Mouse (Mus musculus) limb, embryonic 11.5 days (tissue): ENCODE measurements around the gene Dnal1. TPM values are rescaled to one million over a fixed set of nuclear protein-coding genes. Genes with fewer than 3 reads are reported as not detected.
A peak's percentile ranks its signal among the peaks of the same experiment; 100 is the strongest.
"Not testable (repeated sequence)": the region's sequence is repeated elsewhere in the genome, so short reads cannot be mapped to it uniquely, and the experiment has no call there.

Experiments
- ATAC-seq: fragments of 200-750 bp; cut with Nextera tagmentation; 2 replicates; pipeline ENCODE4 v1.8.0; 2017; ENCODE audit warnings: low read depth; ENCODE audit not compliant: insufficient number of reproducible peaks, low FRiP score, low TSS enrichment
- DNase-seq: peaks from one replicate; pipeline ENCODE4 v3.0.0-alpha.2; 2015; ENCODE audit warnings: low spot score
- H3K27ac ChIP-seq: fragments of 300-500 bp; sonication (generic); replicated peaks from 2 replicates; pipeline ENCODE4 v1.5.1; 2014; ENCODE audit warnings: low read depth, mild to moderate bottlenecking, low read length
- H3K27me3 ChIP-seq: fragments of 300-500 bp; sonication (generic); 2 replicates; pipeline ENCODE4 v1.6.1; 2014; ENCODE audit warnings: mild to moderate bottlenecking, low read length, mixed read lengths; ENCODE audit not compliant: control insufficient read depth, insufficient read depth
- H3K36me3 ChIP-seq: fragments of 300-500 bp; sonication (generic); 2 replicates; pipeline ENCODE4 v1.6.1; 2014; ENCODE audit warnings: mild to moderate bottlenecking, low read length, moderate library complexity, mixed read lengths; ENCODE audit not compliant: control insufficient read depth, insufficient read depth
- H3K4me1 ChIP-seq: fragments of 300-500 bp; sonication (generic); 2 replicates; pipeline ENCODE4 v1.6.1; 2014; ENCODE audit warnings: low read length, mixed read lengths; ENCODE audit not compliant: control insufficient read depth, insufficient read depth
- H3K4me2 ChIP-seq: fragments of 300-500 bp; sonication (generic); 2 replicates; pipeline ENCODE4 v1.6.1; 2014; ENCODE audit warnings: low read depth, mild to moderate bottlenecking, moderate library complexity; ENCODE audit not compliant: severe bottlenecking
- H3K4me3 ChIP-seq: fragments of 300-500 bp; sonication (generic); 2 replicates; pipeline ENCODE4 v1.5.1; 2014; ENCODE audit warnings: low read depth, low read length
- H3K9ac ChIP-seq: fragments of 300-500 bp; sonication (generic); 2 replicates; pipeline ENCODE4 v1.6.1; 2014; ENCODE audit warnings: mild to moderate bottlenecking, low read length
- H3K9me3 ChIP-seq: fragments of 300-500 bp; sonication (generic); 2 replicates; pipeline ENCODE4 v1.6.1; 2016; ENCODE audit warnings: low read length; ENCODE audit not compliant: control insufficient read depth
- WGBS: fragments of 180-500 bp; shearing (Covaris S2); extraction: QIAGEN DNeasy Blood & Tissue Kit; methylation state at CpG from one replicate; pipeline ENCODE4 v1.1.7; 2014; 5-methylcytosine and 5-hydroxymethylcytosine counted together
- polyA plus RNA-seq: library from polyadenylated mRNA; unstranded; fragments of >200 nt; fragmentation: Nextera tagmentation; extraction: Ambion mirVana; gene quantifications from 2 replicates; pipeline ENCODE4 v1.2.1, GENCODE M21; 2014

The Dnal1 gene
- polyA plus RNA-seq, 1 experiment from 2014 or later, result 6.1 TPM

DNA sequence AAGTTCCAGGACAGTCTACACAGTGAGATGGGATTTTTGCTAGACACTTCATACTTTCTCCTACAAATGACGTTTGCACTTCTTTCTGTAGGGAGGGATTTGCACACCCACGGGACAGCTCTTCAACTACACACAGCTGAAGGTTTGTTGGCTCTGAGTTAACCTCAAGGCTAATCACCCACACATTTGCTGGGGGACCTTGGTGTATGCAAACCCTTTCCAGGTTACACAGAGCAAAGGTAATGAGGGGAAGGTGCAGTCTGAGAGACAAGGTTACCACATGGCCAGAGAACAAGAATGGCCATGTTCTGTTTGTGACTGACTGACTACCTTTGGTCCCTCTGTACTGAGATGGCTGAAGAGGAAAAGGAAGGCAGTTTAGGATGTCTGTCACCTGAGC is 30.3 kb upstream of the Dnal1 start:
- H3K4me2 ChIP-seq, result no peak overlapping the region
- WGBS, result 78% methylated on average over 2 of the region's 2 CpGs
- no peaks in the 10 kb centered on the region for H3K9me3 ChIP-seq
- no peaks in the 10 kb centered on the region for H3K4me1 ChIP-seq
- ATAC-seq (no peak), DNase-seq (no peak)
- no peaks in the 10 kb centered on the region for H3K36me3 ChIP-seq
- no peak overlapping the region for H3K4me3 ChIP-seq
- no peaks in the 10 kb centered on the region for H3K27me3 ChIP-seq
- no peak overlapping the region for H3K27ac ChIP-seq
- no peak overlapping the region for H3K9ac ChIP-seq

DNA sequence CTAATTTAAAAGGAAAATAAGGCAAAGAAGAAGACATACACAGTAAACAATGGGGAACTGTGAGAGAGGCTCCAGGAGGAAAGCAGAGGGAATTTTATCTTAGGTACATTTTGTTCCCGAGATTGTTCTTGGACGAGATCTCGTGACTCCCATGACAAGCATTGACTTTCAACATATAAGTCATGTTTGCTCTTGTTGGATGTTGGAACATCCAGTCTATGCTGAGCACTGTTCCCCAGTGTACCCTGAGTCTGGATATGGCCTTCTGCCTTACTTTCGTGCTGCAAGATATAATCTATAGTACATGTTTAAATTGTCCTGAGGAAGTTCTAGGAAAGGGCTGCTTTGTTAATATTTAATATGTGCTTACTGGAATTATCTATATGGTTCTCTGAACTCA is 29.6 kb upstream of the Dnal1 start:
- Histone ChIP-seq H3K4me2 (no peak overlapping the region), H3K4me1 (no peaks in the 10 kb centered on the region), H3K9ac (no peak overlapping the region), H3K36me3 (no peaks in the 10 kb centered on the region), H3K9me3 (no peaks in the 10 kb centered on the region; the same call in 1 of the 2 replicates), H3K4me3 (no peak overlapping the region), H3K27me3 (no peaks in the 10 kb centered on the region), H3K27ac (no peak overlapping the region)
- ATAC-seq (no peak), DNase-seq (no peak)
- WGBS, result 90% methylated on average over 4 of the region's 4 CpGs

DNA sequence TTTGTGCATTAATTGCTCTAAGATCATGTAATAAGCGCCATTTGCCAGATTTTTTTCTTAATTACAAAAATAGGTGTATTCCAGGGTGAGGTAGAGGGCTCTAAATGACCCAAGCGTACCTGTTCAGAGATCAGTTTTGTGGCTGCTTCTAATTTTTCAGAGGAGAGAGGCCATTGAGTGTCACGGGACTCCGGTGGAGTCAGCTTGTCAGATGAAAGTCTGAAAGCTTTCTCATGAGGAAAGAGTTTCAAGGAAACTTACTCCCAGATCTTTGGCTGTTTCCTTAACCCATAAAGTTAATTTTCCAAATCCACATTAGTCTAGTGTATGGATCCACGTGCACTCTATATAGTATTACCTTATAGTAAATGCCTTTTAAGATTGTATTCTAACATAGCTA is 19.5 kb upstream of the Dnal1 start:
- not testable (repeated sequence) for H3K4me3 ChIP-seq, H3K9me3 ChIP-seq, H3K27me3 ChIP-seq, H3K27ac ChIP-seq, ATAC-seq, DNase-seq, H3K4me2 ChIP-seq, H3K36me3 ChIP-seq, H3K4me1 ChIP-seq, H3K9ac ChIP-seq
- 92% methylated on average over 5 of the region's 5 CpGs for WGBS

DNA sequence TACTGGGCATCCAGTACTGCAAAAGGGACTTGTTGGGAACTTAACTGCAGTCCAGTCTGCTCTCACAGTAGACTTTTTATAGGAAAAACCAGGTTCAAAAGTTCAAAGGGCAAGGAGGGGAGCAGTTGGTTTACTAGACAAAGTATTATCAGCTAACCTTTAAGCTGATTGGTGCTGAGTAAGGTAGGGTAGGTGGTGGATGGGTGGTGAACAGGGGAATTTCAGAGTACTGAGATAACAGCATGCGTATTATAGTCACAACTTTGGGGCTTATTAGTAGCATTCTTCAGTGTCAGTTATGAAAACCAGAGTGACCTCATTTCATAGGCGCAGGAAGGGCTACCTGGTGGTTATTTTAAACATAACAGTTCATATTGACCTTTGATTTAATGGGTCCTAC is 14.6 kb upstream of the Dnal1 start:
- Histone ChIP-seq H3K4me1 (no peaks in the 10 kb centered on the region), H3K9me3 (no peaks in the 10 kb centered on the region), H3K36me3 (no peaks in the 10 kb centered on the region), H3K9ac (no peak overlapping the region), H3K27ac (no peak overlapping the region), H3K4me2 (no peak overlapping the region), H3K4me3 (no peak overlapping the region), H3K27me3 (no peaks in the 10 kb centered on the region)
- ATAC-seq, result no peak
- 94% methylated on average over 2 of the region's 2 CpGs for WGBS
- DNase-seq, result no peak

DNA sequence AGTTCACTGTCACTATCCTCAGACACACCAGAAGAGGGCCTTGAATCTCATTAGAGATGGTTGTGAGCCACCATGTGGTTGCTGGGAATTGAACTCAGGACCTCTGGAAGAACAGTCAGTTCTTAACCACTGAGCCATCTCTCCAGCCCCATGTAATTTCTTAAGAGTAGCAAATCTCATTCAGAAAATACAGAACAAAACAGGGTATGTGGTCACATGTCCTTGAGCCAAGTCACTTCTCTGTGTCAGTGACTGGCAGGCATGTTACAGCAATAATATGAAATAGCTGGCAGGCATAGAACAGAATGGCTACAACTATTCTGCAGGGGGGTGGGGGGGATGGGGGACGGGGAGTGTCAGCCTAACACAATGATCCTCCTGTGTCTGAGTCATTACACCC is 14.1 kb upstream of the Dnal1 start:
- DNase-seq, result no peak
- no peak overlapping the region for H3K4me2 ChIP-seq
- no peak for ATAC-seq
- no peak overlapping the region for H3K27ac ChIP-seq
- no peaks in the 10 kb centered on the region for H3K27me3 ChIP-seq
- H3K4me1 ChIP-seq, result no peaks in the 10 kb centered on the region
- no peaks in the 10 kb centered on the region for H3K36me3 ChIP-seq
- 84% methylated on average over 1 of the region's 1 CpGs for WGBS
- no peak overlapping the region for H3K9ac ChIP-seq
- no peak overlapping the region for H3K4me3 ChIP-seq
- H3K9me3 ChIP-seq, result no peaks in the 10 kb centered on the region

DNA sequence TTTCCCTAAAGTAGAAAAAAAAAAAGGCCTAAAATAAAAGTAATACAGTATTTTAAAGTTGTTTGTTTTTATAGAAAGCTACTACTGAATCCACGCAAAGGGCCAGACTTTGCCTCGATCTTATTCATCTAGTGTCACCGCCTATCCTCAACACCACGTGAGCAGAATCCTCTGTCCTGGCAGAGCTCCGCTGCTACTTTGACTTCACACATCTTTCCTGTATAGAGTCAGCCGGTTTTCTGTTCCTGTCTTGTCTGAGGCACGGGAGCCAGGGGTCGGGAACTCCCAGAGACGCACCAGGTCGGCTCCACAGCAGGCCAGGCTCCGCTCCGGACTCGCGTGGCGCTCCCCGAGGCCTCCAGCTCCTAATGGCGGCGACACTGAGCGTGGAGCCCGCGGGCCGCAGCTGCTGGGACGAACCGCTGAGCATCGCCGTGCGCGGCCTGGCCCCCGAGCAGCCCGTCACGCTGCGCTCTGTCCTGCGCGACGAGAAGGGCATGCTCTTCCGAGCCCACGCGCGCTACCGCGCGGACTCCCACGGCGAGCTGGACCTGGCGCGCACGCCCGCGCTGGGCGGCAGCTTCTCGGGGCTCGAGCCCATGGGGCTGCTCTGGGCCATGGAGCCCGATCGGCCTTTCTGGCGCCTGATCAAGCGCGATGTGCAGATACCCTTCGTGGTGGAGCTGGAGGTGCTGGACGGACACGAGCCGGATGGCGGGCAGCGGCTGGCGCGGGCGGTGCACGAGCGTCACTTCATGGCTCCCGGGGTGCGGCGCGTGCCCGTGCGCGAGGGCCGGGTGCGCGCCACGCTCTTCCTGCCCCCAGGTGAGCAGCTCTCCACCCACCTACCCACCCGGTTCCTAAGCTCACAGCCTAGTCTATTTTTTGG is 13.3 kb upstream of the Dnal1 start, which contains the start of gene Acot6:
TSS of gene Acot6 (plus strand) at position 51 of the 889 bp plus-strand sequence.
- peak within 1 kb of the TSS; percentile 72 for H3K9ac ChIP-seq
- H3K4me1 ChIP-seq, H3K27ac ChIP-seq, H3K36me3 ChIP-seq, H3K27me3 ChIP-seq, H3K9me3 ChIP-seq, ATAC-seq: not testable (repeated sequence)
- peak within 1 kb of the TSS; percentile 36 for H3K4me3 ChIP-seq
- under 1% methylated on average over 76 of the region's 80 CpGs for WGBS
- peak within 1 kb of the TSS; percentile 66 for H3K4me2 ChIP-seq
- DNase-seq, result peak; percentile 64

DNA sequence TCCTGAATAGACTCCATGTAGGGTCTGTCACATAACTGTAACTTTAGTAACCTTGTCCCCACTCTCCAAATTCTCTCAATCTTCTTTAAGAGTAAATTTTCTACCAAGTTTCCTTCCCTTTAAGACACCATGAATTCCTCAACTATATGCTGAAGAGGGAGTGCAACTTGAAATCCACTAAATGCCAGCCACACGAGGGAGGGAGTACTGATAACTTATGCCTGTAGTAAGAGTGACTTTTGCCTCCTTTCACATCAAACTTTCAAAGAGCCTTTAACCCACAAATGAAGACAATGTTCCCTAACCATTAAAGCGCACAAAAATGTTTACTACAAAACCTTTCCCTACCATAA is 12.7 kb upstream of the Dnal1 start:
- H3K36me3 ChIP-seq, result no peaks in the 10 kb centered on the region
- DNase-seq (no peak), ATAC-seq (no peak)
- H3K9me3 ChIP-seq, result no peaks in the 10 kb centered on the region
- H3K9ac ChIP-seq, result peak overlapping the region; percentile 72; the same call in 1 of the 2 replicates
- peak overlapping the region; percentile 66 for H3K4me2 ChIP-seq
- WGBS, result 48% methylated on average over 2 of the region's 2 CpGs
- no peaks in the 10 kb centered on the region for H3K27me3 ChIP-seq
- H3K4me3 ChIP-seq, result peak overlapping the region; percentile 36
- H3K4me1 ChIP-seq, result no peaks in the 10 kb centered on the region
- H3K27ac ChIP-seq, result no peak overlapping the region

DNA sequence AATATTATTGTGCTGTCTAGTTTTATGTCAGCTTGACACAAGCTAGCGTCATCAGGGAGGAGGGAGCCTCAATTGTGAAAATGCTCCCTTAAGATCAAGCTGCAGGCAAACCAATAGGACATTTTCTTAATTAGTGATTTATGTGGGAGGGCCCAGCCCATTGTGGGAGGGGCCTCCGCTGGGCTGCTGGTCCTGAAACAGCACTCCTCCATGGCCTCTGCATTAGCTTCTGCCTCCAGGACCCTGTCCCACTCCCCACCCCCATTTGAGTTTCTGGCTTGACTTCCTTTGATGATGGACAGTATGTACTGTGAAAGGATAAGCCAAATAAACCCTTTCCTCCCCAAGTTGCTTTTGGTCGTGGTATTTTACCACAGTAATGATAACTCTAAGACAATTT is 7.2 kb upstream of the Dnal1 start:
- Histone ChIP-seq H3K4me2 (no peak overlapping the region), H3K9me3 (no peaks in the 10 kb centered on the region), H3K36me3 (no peaks in the 10 kb centered on the region), H3K27me3 (no peaks in the 10 kb centered on the region), H3K27ac (no peak overlapping the region), H3K4me1 (no peaks in the 10 kb centered on the region), H3K9ac (no peak overlapping the region), H3K4me3 (no peak overlapping the region)
- DNase-seq (no peak), ATAC-seq (no peak)
- 69% methylated on average over 3 of the region's 3 CpGs for WGBS

DNA sequence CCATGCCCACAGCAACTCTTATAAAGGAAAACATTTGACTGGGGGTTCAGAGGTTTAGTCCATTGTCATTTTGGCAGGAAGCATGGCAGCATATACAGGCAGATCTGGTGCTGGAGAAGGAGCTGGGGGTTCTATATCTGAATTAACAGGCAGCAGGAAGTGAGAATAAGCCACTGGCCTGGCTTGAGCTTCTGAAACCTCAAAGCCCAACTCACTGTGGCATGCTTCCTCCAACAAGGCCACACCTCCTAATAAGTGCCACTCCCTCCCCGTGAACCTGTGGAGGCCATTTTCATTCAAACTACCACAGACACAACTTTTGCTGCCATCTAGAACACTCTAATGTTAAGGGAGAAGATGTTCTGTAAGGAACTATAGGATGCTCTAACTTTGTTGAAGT is 6.5 kb upstream of the Dnal1 start:
- Histone ChIP-seq H3K4me1 (no peaks in the 10 kb centered on the region), H3K4me3 (no peak overlapping the region), H3K9ac (no peak overlapping the region), H3K4me2 (no peak overlapping the region), H3K27ac (no peak overlapping the region), H3K27me3 (no peaks in the 10 kb centered on the region), H3K9me3 (no peaks in the 10 kb centered on the region), H3K36me3 (no peaks in the 10 kb centered on the region)
- DNase-seq, result no peak
- ATAC-seq, result no peak
- 72% methylated on average over 1 of the region's 1 CpGs for WGBS
